Comparison of ENCODE assay signal across 29 mouse cellular contexts in the genomic region with DNA sequence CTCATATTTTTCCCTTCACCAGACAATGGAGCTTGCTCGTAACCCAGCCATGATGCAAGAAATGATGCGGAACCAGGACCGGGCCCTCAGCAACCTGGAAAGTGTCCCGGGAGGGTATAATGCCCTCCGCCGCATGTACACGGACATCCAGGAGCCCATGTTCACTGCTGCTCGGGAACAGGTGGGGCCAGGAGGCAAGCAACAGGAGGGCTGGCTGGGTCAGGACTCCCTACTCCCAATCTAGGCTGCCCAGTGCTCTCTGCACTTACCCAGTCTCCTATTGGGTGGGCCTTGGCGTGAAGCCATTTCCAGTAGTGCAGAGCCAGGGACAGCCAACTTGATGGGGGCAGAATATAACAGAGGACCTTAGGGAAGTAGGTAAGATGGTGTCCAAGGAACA. TPM values are rescaled to one million over a fixed set of nuclear protein-coding genes. Genes with fewer than 3 reads are reported as not detected.
"Had no signal": no experiment of that assay in that cellular context is flagged by ENCODE, and none has a peak within 500 bp of the region (broad histone marks: within the 10 kb centered on the region; RNA-seq: fewer than 3 reads in every experiment).

No protein-coding gene starts in this region.

- H3K9me3 ChIP-seq: heart, embryonic 10.5 days; heart, embryonic 12.5 days; hindbrain, embryonic 10.5 days; hindbrain, embryonic 12.5 days; intestine, embryonic 15.5 days; kidney, embryonic 15.5 days; limb, embryonic 12.5 days; liver, embryonic 13.5 days; liver, embryonic 15.5 days had no signal

- H3K27ac ChIP-seq: gastrocnemius, adult 2 months; heart, embryonic 10.5 days; hindbrain, embryonic 10.5 days; hindbrain, embryonic 12.5 days; hindbrain, embryonic 14.5 days; intestine, embryonic 15.5 days; kidney, embryonic 15.5 days; kidney, postnatal 0 days; layer of hippocampus, adult 2 months; left cerebral cortex, adult 2 months; limb, embryonic 12.5 days; liver, embryonic 13.5 days; liver, embryonic 15.5 days had no signal

- H3K4me3 ChIP-seq: gastrocnemius, adult 2 months; heart, embryonic 10.5 days; heart, embryonic 12.5 days; hindbrain, embryonic 10.5 days; hindbrain, embryonic 12.5 days; intestine, embryonic 15.5 days; kidney, embryonic 15.5 days; layer of hippocampus, adult 2 months; left cerebral cortex, adult 2 months; limb, embryonic 12.5 days; liver, embryonic 13.5 days; liver, embryonic 15.5 days had no signal

- H3K27me3 ChIP-seq: heart, embryonic 12.5 days; hindbrain, embryonic 12.5 days; intestine, embryonic 15.5 days; kidney, embryonic 15.5 days; limb, embryonic 12.5 days; liver, embryonic 13.5 days; liver, embryonic 15.5 days had no signal

- DNase-seq: gastrocnemius, adult 2 months; gastrocnemius, postnatal 10 days; gastrocnemius, postnatal 25 days; heart, postnatal 10 days; heart, postnatal 4 days; kidney, adult 18-20 months; kidney, adult 8-10 months; kidney, postnatal 25 days; kidney, postnatal 4 days; liver; liver, embryonic 13.5 days had no signal

- H3K9ac ChIP-seq: heart, embryonic 12.5 days; hindbrain, embryonic 12.5 days; hindbrain, embryonic 14.5 days; intestine, embryonic 15.5 days; kidney, embryonic 15.5 days; limb, embryonic 12.5 days; liver, embryonic 13.5 days; liver, embryonic 15.5 days had no signal

RNA-seq across cellular contexts. Expression of a gene that starts 11.5 kb away (rescaled TPM):
- total RNA-seq: gastrocnemius, adult 2 months; gastrocnemius, postnatal 10 days; gastrocnemius, postnatal 25 days; heart, adult 8-10 months; heart, postnatal 10 days; heart, postnatal 25 days; heart, postnatal 4 days; layer of hippocampus, adult 2 months; layer of hippocampus, postnatal 10 days; layer of hippocampus, postnatal 25 days; left cerebral cortex, adult 2 months; left cerebral cortex, postnatal 14 days; left cerebral cortex, postnatal 36 days had no signal
